Mouse (Mus musculus) MEL (cell line): ENCODE data around the gene Cpne9. TPM values are rescaled to one million over a fixed set of nuclear protein-coding genes. Genes with fewer than 3 reads are reported as not detected.

Source experiments
- DNase-seq: peaks from one replicate; pipeline ENCODE4 v3.0.0; 2011; ENCODE audit warnings: low read depth, low spot score
- H3K27ac ChIP-seq: 2 replicates; pipeline ENCODE4 v1.5.1; 2012; ENCODE audit warnings: low read depth, mild to moderate bottlenecking, control low read depth, low read length, moderate library complexity; ENCODE audit not compliant: control insufficient read depth
- H3K27me3 ChIP-seq, 2 experiments: fragments of 150-350 bp in 1 of 2; sonication (generic) in 1 of 2; 2 replicates each; pipeline ENCODE4 v1.6.1; 2012; ENCODE audit warnings: low read length in 2 of 2, mild to moderate bottlenecking in 2 of 2, improper control_type of control experiment in 1 of 2, moderate library complexity in 1 of 2; ENCODE audit not compliant: insufficient read depth in 2 of 2, control insufficient read depth in 1 of 2
- H3K36me3 ChIP-seq, 2 experiments: 2 replicates each; pipeline ENCODE4 v1.6.1; 2012 to 2014; ENCODE audit warnings: low read length in 2 of 2, improper control_type of control experiment in 1 of 2, inconsistent platforms in 1 of 2, mild to moderate bottlenecking in 1 of 2; ENCODE audit not compliant: insufficient read depth in 2 of 2, control insufficient read depth in 1 of 2
- H3K4me1 ChIP-seq, 2 experiments: fragments of 150-350 bp in 1 of 2; sonication (generic) in 1 of 2; 2 replicates each; pipeline ENCODE4 v1.6.1; 2012; ENCODE audit warnings: low read length in 2 of 2, improper control_type of control experiment in 1 of 2, mild to moderate bottlenecking in 1 of 2; ENCODE audit not compliant: insufficient read depth in 2 of 2, control insufficient read depth in 1 of 2
- H3K4me3 ChIP-seq, 2 experiments: fragments of 150-350 bp in 1 of 2; sonication (generic) in 1 of 2; 2 replicates each; pipeline ENCODE4 v1.5.1; 2012; ENCODE audit warnings: low read depth in 2 of 2, low read length in 2 of 2, mild to moderate bottlenecking in 2 of 2, moderate library complexity in 2 of 2, control low read depth in 1 of 2, improper control_type of control experiment in 1 of 2; ENCODE audit not compliant: control insufficient read depth in 1 of 2, insufficient read depth in 1 of 2
- H3K79me2 ChIP-seq: 2 replicates; pipeline ENCODE4 v1.6.1; 2012; ENCODE audit warnings: mild to moderate bottlenecking, low read length, moderate library complexity; ENCODE audit not compliant: control insufficient read depth, poor library complexity, insufficient read depth
- H3K9ac ChIP-seq: 2 replicates; pipeline ENCODE4 v1.6.1; 2012; ENCODE audit warnings: low read depth, mild to moderate bottlenecking, control low read depth, low read length, moderate library complexity; ENCODE audit not compliant: control insufficient read depth, poor library complexity, severe bottlenecking
- H3K9me3 ChIP-seq: fragments of 150-350 bp; sonication (generic); replicated peaks from 2 replicates; pipeline ENCODE4 v1.6.1; 2012; ENCODE audit warnings: mild to moderate bottlenecking, low read length, improper control_type of control experiment, moderate library complexity; ENCODE audit not compliant: insufficient read depth
- CHD1 ChIP-seq: IDR thresholded peaks from 2 replicates; pipeline ENCODE4 v1.6.1; 2012; ENCODE audit warnings: low read depth, mild to moderate bottlenecking, inconsistent platforms, low read length, improper control_type of control experiment
- CHD2 ChIP-seq: IDR thresholded peaks from 2 replicates; pipeline ENCODE4 v1.6.1; 2011; ENCODE audit warnings: low read length, improper control_type of control experiment
- CTCF ChIP-seq, 3 experiments: IDR thresholded peaks in 2 of 3; conservative IDR thresholded peaks in 1 of 3; 2 replicates each; pipeline ENCODE4 v1.5.1; 2011 to 2012; ENCODE audit warnings: low read length in 3 of 3, low read depth in 2 of 3, mild to moderate bottlenecking in 2 of 3, improper control_type of control experiment in 1 of 3, inconsistent platforms in 1 of 3, mixed read lengths in 1 of 3, moderate library complexity in 1 of 3; ENCODE audit not compliant: control insufficient read depth in 1 of 3, insufficient read depth in 1 of 3, poor library complexity in 1 of 3, severe bottlenecking in 1 of 3
- E2F4 ChIP-seq: IDR thresholded peaks from 2 replicates; pipeline ENCODE4 v1.6.1; 2011; ENCODE audit warnings: low read depth, low read length, improper control_type of control experiment, borderline replicate concordance
- ELF1 ChIP-seq: IDR thresholded peaks from 2 replicates; pipeline ENCODE4 v1.6.1; 2014; ENCODE audit warnings: low read depth, mild to moderate bottlenecking, inconsistent platforms, low read length, improper control_type of control experiment, moderate library complexity
- EP300 ChIP-seq, 2 experiments: IDR thresholded peaks; 2 replicates each; pipeline ENCODE4 v1.6.1; 2011; ENCODE audit warnings: improper control_type of control experiment in 2 of 2, low read length in 2 of 2, low read depth in 1 of 2, mild to moderate bottlenecking in 1 of 2
- ETS1 ChIP-seq: IDR thresholded peaks from 2 replicates; pipeline ENCODE4 v1.6.1; 2012; ENCODE audit warnings: low read depth, mild to moderate bottlenecking, inconsistent platforms, low read length, improper control_type of control experiment, moderate library complexity
- GABPA ChIP-seq: IDR thresholded peaks from 2 replicates; pipeline ENCODE4 v1.6.1; 2012; ENCODE audit warnings: low read depth, mild to moderate bottlenecking, inconsistent platforms, low read length, improper control_type of control experiment, moderate library complexity
- GATA1 ChIP-seq: IDR thresholded peaks from 2 replicates; pipeline ENCODE4 v1.6.1; 2011; ENCODE audit warnings: low read depth, low read length, improper control_type of control experiment
- HCFC1 ChIP-seq: IDR thresholded peaks from 2 replicates; pipeline ENCODE4 v1.6.1; 2012; ENCODE audit warnings: low read depth, mild to moderate bottlenecking, inconsistent platforms, low read length, improper control_type of control experiment, moderate library complexity
- JUND ChIP-seq: IDR thresholded peaks from 2 replicates; pipeline ENCODE4 v1.6.1; 2011; ENCODE audit warnings: low read depth, mild to moderate bottlenecking, improper control_type of control experiment, low read length
- KAT2A ChIP-seq: conservative IDR thresholded peaks from 2 replicates; pipeline ENCODE4 v1.6.1; 2012; ENCODE audit warnings: low read depth, low read length, improper control_type of control experiment, inconsistent platforms
- MAFK ChIP-seq: IDR thresholded peaks from 2 replicates; pipeline ENCODE4 v1.6.1; 2011; ENCODE audit warnings: low read depth, mild to moderate bottlenecking, low read length, improper control_type of control experiment, borderline replicate concordance
- MAX ChIP-seq: IDR thresholded peaks from 2 replicates; pipeline ENCODE4 v1.6.1; 2011; ENCODE audit warnings: low read length, improper control_type of control experiment
- MAZ ChIP-seq: IDR thresholded peaks from 2 replicates; pipeline ENCODE4 v1.6.1; 2012; ENCODE audit warnings: low read depth, mild to moderate bottlenecking, inconsistent platforms, low read length, improper control_type of control experiment
- MEF2A ChIP-seq: IDR thresholded peaks from 2 replicates; pipeline ENCODE4 v1.6.1; 2014; ENCODE audit warnings: low read depth, mild to moderate bottlenecking, inconsistent platforms, low read length, improper control_type of control experiment; ENCODE audit not compliant: poor library complexity, insufficient replicate concordance, severe bottlenecking; ENCODE audit errors: extremely low read depth
- MXI1 ChIP-seq: IDR thresholded peaks from 2 replicates; pipeline ENCODE4 v1.6.1; 2011; ENCODE audit warnings: mild to moderate bottlenecking, low read depth, low read length, improper control_type of control experiment
- MYB ChIP-seq: IDR thresholded peaks from 2 replicates; pipeline ENCODE4 v1.6.1; 2011; ENCODE audit warnings: mild to moderate bottlenecking, low read depth, low read length, improper control_type of control experiment
- MYC ChIP-seq: IDR thresholded peaks from 2 replicates; pipeline ENCODE4 v1.6.1; 2011; ENCODE audit warnings: low read depth, mild to moderate bottlenecking, low read length, improper control_type of control experiment, moderate library complexity
- NELFE ChIP-seq: IDR thresholded peaks from 2 replicates; pipeline ENCODE4 v1.6.1; 2011; ENCODE audit warnings: low read depth, low read length, improper control_type of control experiment
- NRF1 ChIP-seq: IDR thresholded peaks from 2 replicates; pipeline ENCODE4 v1.6.1; 2014; ENCODE audit warnings: low read depth, mild to moderate bottlenecking, inconsistent platforms, low read length, improper control_type of control experiment, moderate library complexity; ENCODE audit not compliant: poor library complexity, insufficient read depth, severe bottlenecking
- POLR2A ChIP-seq, 2 experiments: IDR thresholded peaks; 2 replicates each; pipeline ENCODE4 v1.6.1; 2011 to 2012; ENCODE audit warnings: low read length in 2 of 2, mild to moderate bottlenecking in 2 of 2, control low read depth in 1 of 2, improper control_type of control experiment in 1 of 2, low read depth in 1 of 2, moderate library complexity in 1 of 2; ENCODE audit not compliant: control insufficient read depth in 1 of 2, insufficient read depth in 1 of 2, poor library complexity in 1 of 2
- POLR2AphosphoS2 ChIP-seq: IDR thresholded peaks from 2 replicates; pipeline ENCODE4 v1.6.1; 2011; ENCODE audit warnings: low read length, improper control_type of control experiment
- POLR2AphosphoS5 ChIP-seq: IDR thresholded peaks from 2 replicates; pipeline ENCODE4 v1.6.1; 2012; ENCODE audit warnings: low read depth, borderline replicate concordance, mild to moderate bottlenecking, inconsistent platforms, low read length, moderate library complexity, mixed read lengths
- RAD21 ChIP-seq: IDR thresholded peaks from 2 replicates; pipeline ENCODE4 v1.6.1; 2011; ENCODE audit warnings: mild to moderate bottlenecking, low read depth, low read length, improper control_type of control experiment
- RCOR1 ChIP-seq: IDR thresholded peaks from 2 replicates; pipeline ENCODE4 v1.6.1; 2012; ENCODE audit warnings: low read depth, mild to moderate bottlenecking, inconsistent platforms, low read length, improper control_type of control experiment
- SIN3A ChIP-seq: IDR thresholded peaks from 2 replicates; pipeline ENCODE4 v1.6.1; 2012; ENCODE audit warnings: low read length, improper control_type of control experiment, inconsistent platforms
- SMC3 ChIP-seq: IDR thresholded peaks from 2 replicates; pipeline ENCODE4 v1.6.1; 2011; ENCODE audit warnings: low read depth, low read length, improper control_type of control experiment
- TAL1 ChIP-seq: IDR thresholded peaks from 2 replicates; pipeline ENCODE4 v1.6.1; 2012; ENCODE audit warnings: mild to moderate bottlenecking, inconsistent platforms, low read length, moderate library complexity, mixed read lengths
- TBP ChIP-seq: IDR thresholded peaks from 2 replicates; pipeline ENCODE4 v1.8.0; 2011; ENCODE audit warnings: low read depth, low read length, improper control_type of control experiment
- TCF12 ChIP-seq: IDR thresholded peaks from 2 replicates; pipeline ENCODE4 v1.6.1; 2014; ENCODE audit warnings: low read depth, mild to moderate bottlenecking, inconsistent platforms, low read length, improper control_type of control experiment, moderate library complexity
- UBTF ChIP-seq: IDR thresholded peaks from 2 replicates; pipeline ENCODE4 v1.6.1; 2012; ENCODE audit warnings: low read depth, mild to moderate bottlenecking, inconsistent platforms, low read length, improper control_type of control experiment, moderate library complexity, borderline replicate concordance; ENCODE audit not compliant: insufficient read depth
- USF1 ChIP-seq: IDR thresholded peaks from 2 replicates; pipeline ENCODE4 v1.6.1; 2014; ENCODE audit warnings: low read depth, mild to moderate bottlenecking, inconsistent platforms, low read length, improper control_type of control experiment, moderate library complexity
- USF2 ChIP-seq, 2 experiments: IDR thresholded peaks; 2 replicates each; pipeline ENCODE4 v1.6.1; 2011 to 2012; ENCODE audit warnings: improper control_type of control experiment in 2 of 2, low read length in 2 of 2, borderline replicate concordance in 1 of 2, inconsistent platforms in 1 of 2, low read depth in 1 of 2, mild to moderate bottlenecking in 1 of 2; ENCODE audit not compliant: insufficient read depth in 1 of 2
- ZC3H11A ChIP-seq: IDR thresholded peaks from 2 replicates; pipeline ENCODE4 v1.6.1; 2012; ENCODE audit warnings: low read depth, mild to moderate bottlenecking, inconsistent platforms, low read length, improper control_type of control experiment
- ZKSCAN1 ChIP-seq: IDR thresholded peaks from 2 replicates; pipeline ENCODE4 v1.6.1; 2012; ENCODE audit warnings: low read depth, mild to moderate bottlenecking, inconsistent platforms, low read length, improper control_type of control experiment, moderate library complexity
- ZMIZ1 ChIP-seq: IDR thresholded peaks from 2 replicates; pipeline ENCODE4 v1.6.1; 2012; ENCODE audit warnings: low read depth, mild to moderate bottlenecking, inconsistent platforms, low read length, improper control_type of control experiment, moderate library complexity
- ZNF384 ChIP-seq: IDR thresholded peaks from 2 replicates; pipeline ENCODE4 v1.6.1; 2012; ENCODE audit warnings: low read depth, mild to moderate bottlenecking, inconsistent platforms, low read length, improper control_type of control experiment
- polyA plus RNA-seq, 2 experiments: library from polyadenylated mRNA; stranded (reverse) in 1 of 2; unstranded in 1 of 2; fragments of >175 nt in 1 of 2; fragments of >200 nt in 1 of 2; gene quantifications; 2 replicates each; pipeline versions ENCODE4 v1.2.1 to v1.2.4; 2012; ENCODE audit warnings: low replicate concordance in 2 of 2, low read depth in 1 of 2; ENCODE audit not compliant: insufficient read length in 2 of 2, insufficient read depth in 1 of 2, missing spikeins in 1 of 2
- total RNA-seq: library from RNA; depleted of rRNA; stranded (reverse); fragments of 300-350 nt; gene quantifications from 2 replicates; pipeline ENCODE4 v1.2.3, GENCODE M21; 2012

Cpne9 gene
- total and polyA plus RNA-seq, 3 experiments, result 1.3 to 1.6 TPM; not detected in 1

GRCm38 (mm10) chr6:113301350-113301749, 19.2 kb downstream of the Cpne9 start:
- Histone ChIP-seq H3K27ac (peak overlapping the region; percentile 68), H3K4me1 (peaks cover 27 to 35% of the 10 kb centered on the region in 2 experiments), H3K36me3 (peaks cover 0 to 23% of the 10 kb centered on the region in 2 experiments; a peak in 2 of 4 replicates), H3K79me2 (no peaks in the 10 kb centered on the region), H3K9me3 (no peaks in the 10 kb centered on the region), H3K9ac (peak overlapping the region; percentile 52), H3K27me3 (no peaks in the 10 kb centered on the region), H3K4me3 (peak overlapping the region; percentile 52 to 60)
- DNase-seq, result peak; percentile 78
- TF ChIP-seq USF1 (peak; percentile 68), JUND (no peak), ZMIZ1 (0 out of 2 replicates have a peak, but pooled peaks have one; percentile 33), KAT2A (no peak; the same call in 1 of the 2 replicates), CTCF (IDR thresholded peaks at IDR 0.05 in 2 of 3, conservative IDR thresholded peaks at IDR 0.05 in 1 of 3; ENCODE audit: control insufficient read depth in 1 of 3, insufficient read depth in 1 of 3, low read depth in 2 of 3, low read length in 3 of 3, poor library complexity in 1 of 3, severe bottlenecking in 1 of 3) (no peak), USF2 (IDR thresholded peaks at IDR 0.05; ENCODE audit: borderline replicate concordance in 1 of 2, insufficient read depth in 1 of 2, low read depth in 1 of 2, low read length in 2 of 2) (no peak), ZNF384 (no peak), MAFK (no peak), MXI1 (peak; percentile 74; the same call in 1 of the 2 replicates), TCF12 (peak; percentile 90), EP300 (IDR thresholded peaks at IDR 0.05; ENCODE audit: low read depth in 1 of 2, low read length in 2 of 2) (peak; percentile 89 to 90), NRF1 (no peak), TBP (peak; percentile 38; the same call in 1 of the 2 replicates), ETS1 (peak; percentile 82), RAD21 (no peak), E2F4 (no peak), MAZ (no peak), MEF2A (no peak), NELFE (peak; percentile 47), RCOR1 (no peak), HCFC1 (no peak), GABPA (no peak), POLR2AphosphoS2 (no peak), MYC (no peak), MYB (peak; percentile 47; the same call in 1 of the 2 replicates), TAL1 (peak; percentile 84), POLR2A (IDR thresholded peaks at IDR 0.05; ENCODE audit: control insufficient read depth in 1 of 2, insufficient read depth in 1 of 2, low read depth in 1 of 2, low read length in 2 of 2, poor library complexity in 1 of 2) (no peak; a peak in 1 of 4 replicates), SMC3 (no peak), ZC3H11A (peak; percentile 12; the same call in 1 of the 2 replicates), ZKSCAN1 (no peak), CHD1 (no peak), POLR2AphosphoS5 (no peak), SIN3A (peak; percentile 74), ELF1 (no peak), GATA1 (peak; percentile 79), CHD2 (no peak; the same call in 1 of the 2 replicates), MAX (peak; percentile 43; the same call in 1 of the 2 replicates), UBTF (no peak)
